Mouse (Mus musculus) C2C12 (cell line): ENCODE data around the gene Ankrd50.

Experiments used
- CEBPB ChIP-seq: IDR thresholded peaks from one replicate; pipeline ENCODE4 v1.6.1; 2011; ENCODE audit warnings: low read depth, mild to moderate bottlenecking, control low read depth, moderate library complexity
- CTCF ChIP-seq: IDR thresholded peaks from one replicate; pipeline ENCODE4 v1.5.1; 2011; ENCODE audit not compliant: control insufficient read depth, insufficient read depth, insufficient read length
- MAX ChIP-seq: IDR thresholded peaks from one replicate; pipeline ENCODE4 v1.6.1; 2011; ENCODE audit warnings: mild to moderate bottlenecking, control low read depth
- MYOG ChIP-seq: IDR thresholded peaks from one replicate; pipeline ENCODE4 v1.6.1; 2011; ENCODE audit not compliant: control insufficient read depth, insufficient read length; ENCODE audit errors: extremely low read depth
- USF1 ChIP-seq: IDR thresholded peaks from one replicate; pipeline ENCODE4 v1.6.1; 2011; ENCODE audit warnings: low read depth, mild to moderate bottlenecking, control low read depth, moderate library complexity

GRCm38 (mm10) chr3:38440564-38440991, 44.1 kb downstream of the Ankrd50 start:
- no peak for TF ChIP-seq CTCF
- no peak for TF ChIP-seq MAX
- no peak for TF ChIP-seq CEBPB
- TF ChIP-seq MYOG: no peak
- TF ChIP-seq USF1: no peak
